Comparison of ENCODE assay signal across 7 mouse cellular contexts in genomic region chr7:127744366-127745045, GRCm38 (mm10). TPM values are rescaled to one million over a fixed set of nuclear protein-coding genes. Genes with fewer than 3 reads are reported as not detected.
DNase-seq lines count a peak whose midpoint lies in the region; ATAC-seq and TF ChIP-seq lines count a peak whose summit lies in the region.

Fbxl19 (plus strand) TSS chr7:127744543.

- peak within 1 kb of the TSS; percentile 75; the same call in 1 of the 2 replicates for H3K9ac ChIP-seq in intestine, embryonic 15.5 days

- no peak for ATAC-seq in intestine, embryonic 15.5 days

- TF ChIP-seq POLR2A in cortical plate, adult 2 months (IDR thresholded peaks at IDR 0.05; ENCODE audit: extremely low read depth, insufficient read depth, low read length) = no peak
- no peak for TF ChIP-seq POLR2A in spleen, adult 2 months (IDR thresholded peaks at IDR 0.05; ENCODE audit: low read depth, low read length)

- WGBS in intestine, embryonic 15.5 days = under 1% methylated on average over 26 of the region's 26 CpGs
- WGBS in spleen, adult 2 months = under 1% methylated on average over 26 of the region's 26 CpGs

- H3K27me3 ChIP-seq in intestine, embryonic 15.5 days (replicated peaks) = no peaks in the 10 kb centered on the region
- no peaks in the 10 kb centered on the region for H3K27me3 ChIP-seq in spleen, adult 2 months (ENCODE audit: control insufficient read depth, insufficient read depth, low read length)

- no peaks in the 10 kb centered on the region for H3K4me1 ChIP-seq in cortical plate, adult 2 months (ENCODE audit: control insufficient read depth, insufficient read depth, low read length)
- peaks cover 19% of the 10 kb centered on the region for H3K4me1 ChIP-seq in intestine, embryonic 15.5 days (replicated peaks)
- H3K4me1 ChIP-seq in spleen, adult 2 months (ENCODE audit: control insufficient read depth, insufficient read depth, insufficient read length) = peaks cover 6% of the 10 kb centered on the region; the same call in 1 of the 2 replicates

- peak; percentile 74 for DNase-seq in adrenal gland, adult 18-20 months (ENCODE audit: low spot score in 2 of 2)
- peak; percentile 54 for DNase-seq in gastrocnemius, postnatal 25 days
- peak; percentile 78 to 81 for DNase-seq in left cerebral cortex, postnatal 14 days (ENCODE audit: low spot score in 2 of 2)
- peak; percentile 82 for DNase-seq in mesoderm, embryonic 11.5 days (ENCODE audit: low read depth, low spot score)
- peak; percentile 47 to 65 for DNase-seq in spleen, adult 2 months (ENCODE audit: low read depth in 1 of 2, low spot score in 2 of 2)

- H3K4me2 ChIP-seq in intestine, embryonic 15.5 days (replicated peaks) = peak within 1 kb of the TSS; percentile 86

- H3K4me3 ChIP-seq in cortical plate, adult 2 months (ENCODE audit: insufficient read depth, low read length) = peak within 1 kb of the TSS; percentile 32
- peak within 1 kb of the TSS; percentile 88 for H3K4me3 ChIP-seq in intestine, embryonic 15.5 days (replicated peaks)
- H3K4me3 ChIP-seq in spleen, adult 2 months (ENCODE audit: extremely low read depth, insufficient read depth, insufficient read length) = peak within 1 kb of the TSS; percentile 87

- peak; percentile 57 for TF ChIP-seq CTCF in cortical plate, adult 2 months (IDR thresholded peaks at IDR 0.05; ENCODE audit: extremely low read depth, insufficient read depth, low read length)
- no peak for TF ChIP-seq CTCF in spleen, adult 2 months (IDR thresholded peaks at IDR 0.05; ENCODE audit: extremely low read depth, insufficient read depth, insufficient read length, insufficient replicate concordance)

- H3K9me3 ChIP-seq in intestine, embryonic 15.5 days = no peaks in the 10 kb centered on the region

- intact Hi-C loops in left cerebral cortex, postnatal 14 days (cut with DNase I) = loop anchor here (5.0 kb wide), 2 partner anchors 67 to 87 kb away; no protein-coding TSS in a partner anchor

- no peak within 1 kb of the TSS for H3K27ac ChIP-seq in cortical plate, adult 2 months (ENCODE audit: insufficient read depth, low read length)
- peak within 1 kb of the TSS; percentile 90 for H3K27ac ChIP-seq in intestine, embryonic 15.5 days
- peak within 1 kb of the TSS; percentile 42; the same call in 1 of the 2 replicates for H3K27ac ChIP-seq in spleen, adult 2 months (ENCODE audit: insufficient read depth, low read length)

- H3K36me3 ChIP-seq in intestine, embryonic 15.5 days = peaks cover 11% of the 10 kb centered on the region
- no peaks in the 10 kb centered on the region; the same call in 1 of the 2 replicates for H3K36me3 ChIP-seq in spleen, adult 2 months (ENCODE audit: control insufficient read depth, insufficient read depth, low read length)

RNA-seq across cellular contexts. Expression of gene Fbxl19, which starts in this region (rescaled TPM):
- total RNA-seq in adrenal gland, adult 18-20 months (2021) = 10 to 100 TPM; 10.7 to 14.4 TPM
- 59.2 and 60.7 TPM in 2 replicates for polyA plus RNA-seq in cortical plate, adult 2 months (2012; rRNA removed)
- 1 to 10 TPM; 1.9 to 2.4 TPM for total RNA-seq in gastrocnemius, postnatal 25 days (2021)
- polyA plus RNA-seq in intestine, embryonic 15.5 days (2015; fragmentation: Nextera tagmentation; extraction: Ambion mirVana) = 3.2 and 4.3 TPM in 2 replicates
- total RNA-seq in left cerebral cortex, postnatal 14 days (2021) = 10 to 100 TPM; 89.1 to 89.8 TPM
- 17.4 and 23.6 TPM in 2 replicates for polyA plus RNA-seq in spleen, adult 2 months (2012; rRNA removed)

Comparison
In these comparisons a context has a peak if more than half of its experiments do, and no peak if none do; other contexts are left out.
1. RNA of gene Fbxl19 (total RNA-seq): 89.1 to 89.8 TPM in left cerebral cortex, postnatal 14 days; 10.7 to 14.4 TPM in adrenal gland, adult 18-20 months and 1.9 to 2.4 TPM in gastrocnemius, postnatal 25 days; every median in the first group is over 4 times any median in the second.
2. H3K4me3 ChIP-seq: peak in every context shown above with its lines; median percentile 88 in intestine, embryonic 15.5 days; 87 in spleen, adult 2 months; 32 in cortical plate, adult 2 months.
3. Peak in every context shown above with its lines, with median percentiles within 50 percentile points of each other: DNase-seq.